22 mouse cellular contexts compared by ENCODE assay signal in the genomic region with DNA sequence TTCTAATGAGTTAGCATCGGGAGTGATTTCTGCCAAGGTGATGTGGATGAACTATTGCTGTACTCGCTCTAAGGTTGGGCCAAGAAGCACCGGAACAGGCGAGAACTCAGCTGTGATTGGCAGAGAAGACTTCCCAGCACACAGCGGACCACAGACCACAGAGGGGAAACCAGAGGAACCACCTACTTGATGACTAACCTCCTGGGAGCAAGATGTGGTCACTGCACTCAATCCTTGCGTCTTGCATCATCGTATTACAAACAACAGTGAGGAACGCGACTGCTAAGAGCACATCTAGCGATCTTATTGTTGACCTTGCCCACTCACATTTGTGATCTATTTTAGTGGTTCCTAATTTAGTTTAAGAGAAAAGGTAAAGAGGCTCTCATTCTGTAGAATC.
DNase-seq lines count a peak whose midpoint lies in the region; ATAC-seq and TF ChIP-seq lines count a peak whose summit lies in the region.
"Had no signal": no experiment of that assay in that cellular context is flagged by ENCODE, and none has a peak within 500 bp of the region (broad histone marks: within the 10 kb centered on the region; RNA-seq: fewer than 3 reads in every experiment).

No protein-coding gene starts in this region.

- H3K9me3 ChIP-seq in lung, postnatal 0 days (ENCODE audit: low read length): no peaks in the 10 kb centered on the region
- H3K9me3 ChIP-seq in forebrain, embryonic 15.5 days: no peaks in the 10 kb centered on the region
- H3K9me3 ChIP-seq: embryonic facial prominence, embryonic 12.5 days; forebrain, embryonic 13.5 days; hindbrain, embryonic 13.5 days had no signal

- TF ChIP-seq POLR2A in myocyte (IDR thresholded peaks at IDR 0.05; ENCODE audit: insufficient read length, low read depth): no peak

- H3ac ChIP-seq in myocyte (ENCODE audit: control insufficient read depth, insufficient read length): no peak overlapping the region

- no peak overlapping the region for H3K4me3 ChIP-seq in lung, postnatal 0 days (ENCODE audit: low read depth, low read length)
- no peak overlapping the region for H3K4me3 ChIP-seq in myocyte
- no peak overlapping the region for H3K4me3 ChIP-seq in forebrain, embryonic 15.5 days
- H3K4me3 ChIP-seq: embryonic facial prominence, embryonic 12.5 days; forebrain, embryonic 13.5 days; heart, embryonic 12.5 days; hindbrain, embryonic 13.5 days had no signal

- no peak for TF ChIP-seq EP300 in lung, postnatal 0 days (IDR thresholded peaks at IDR 0.05)

- no peak overlapping the region for H3K9ac ChIP-seq in lung, postnatal 0 days (replicated peaks; ENCODE audit: low read depth)
- H3K9ac ChIP-seq in forebrain, embryonic 15.5 days (replicated peaks): no peak overlapping the region
- H3K9ac ChIP-seq: embryonic facial prominence, embryonic 12.5 days; forebrain, embryonic 13.5 days; heart, embryonic 12.5 days; hindbrain, embryonic 13.5 days had no signal

- TF ChIP-seq CTCF in lung, postnatal 0 days (IDR thresholded peaks at IDR 0.05): no peak

- 70% methylated on average over 10 of the region's 10 CpGs for WGBS in lung, postnatal 0 days
- 96% methylated on average over 10 of the region's 10 CpGs for WGBS in forebrain, embryonic 15.5 days

- H3K79me2 ChIP-seq in myocyte (ENCODE audit: control insufficient read depth, insufficient read depth): no peaks in the 10 kb centered on the region

- no peak for DNase-seq in frontal cortex, postnatal 25 days (ENCODE audit: low spot score in 2 of 2)
- DNase-seq in lung, postnatal 0 days (ENCODE audit: low spot score): peak; percentile 15
- no peak for DNase-seq in lung, postnatal 36 days
- DNase-seq: adrenal gland, postnatal 25 days; cerebellum, adult 2 months; cerebellum, postnatal 10 days; embryo, embryonic 11 days; gastrocnemius, postnatal 10 days; heart, postnatal 36 days; kidney, adult 11 months had no signal

- H3K4me2 ChIP-seq in lung, postnatal 0 days (replicated peaks; ENCODE audit: low read depth, low read length): no peak overlapping the region
- peak overlapping the region; percentile 32 for H3K4me2 ChIP-seq in myocyte (ENCODE audit: low read depth)
- H3K4me2 ChIP-seq in forebrain, embryonic 15.5 days (replicated peaks): no peak overlapping the region
- H3K4me2 ChIP-seq: embryonic facial prominence, embryonic 12.5 days; forebrain, embryonic 13.5 days; heart, embryonic 12.5 days; hindbrain, embryonic 13.5 days had no signal

- no peak overlapping the region for H3K27ac ChIP-seq in lung, postnatal 0 days (ENCODE audit: low read length)
- H3K27ac ChIP-seq in forebrain, embryonic 15.5 days (replicated peaks): no peak overlapping the region
- H3K27ac ChIP-seq: embryonic facial prominence, embryonic 12.5 days; forebrain, embryonic 13.5 days; hindbrain, embryonic 13.5 days; hindbrain, postnatal 0 days had no signal

- ATAC-seq in frontal cortex, adult (ENCODE audit: low TSS enrichment): peak; percentile 14; the same call in 1 of the 2 replicates
- no peak; the same call in 1 of the 2 replicates for ATAC-seq in lung, postnatal 0 days
- peak; percentile 96 for ATAC-seq in granulocyte monocyte progenitor cell, adult 5-6 weeks (replicated peaks; ENCODE audit: poor library complexity, severe bottlenecking)
- no peak for ATAC-seq in megakaryocyte-erythroid progenitor cell, adult 5-6 weeks (replicated peaks; ENCODE audit: low FRiP score, low TSS enrichment, poor library complexity, severe bottlenecking)
- ATAC-seq in forebrain, embryonic 15.5 days (replicated peaks): no peak
- ATAC-seq: CD4-positive, CD25-positive, alpha-beta regulatory T cell, adult 4 months; forebrain, embryonic 13.5 days; hindbrain, postnatal 0 days had no signal

- H3K27me3 ChIP-seq in lung, postnatal 0 days (replicated peaks; ENCODE audit: insufficient read depth, low read length): no peaks in the 10 kb centered on the region
- H3K27me3 ChIP-seq in myocyte (ENCODE audit: control insufficient read depth, insufficient read depth, insufficient read length): no peaks in the 10 kb centered on the region
- no peaks in the 10 kb centered on the region for H3K27me3 ChIP-seq in forebrain, embryonic 15.5 days
- H3K27me3 ChIP-seq: embryonic facial prominence, embryonic 12.5 days; forebrain, embryonic 13.5 days; heart, embryonic 12.5 days; hindbrain, embryonic 13.5 days had no signal

- no peaks in the 10 kb centered on the region for H3K4me1 ChIP-seq in lung, postnatal 0 days (ENCODE audit: insufficient read depth, low read depth, low read length)
- H3K4me1 ChIP-seq in forebrain, embryonic 15.5 days: peaks cover 10% of the 10 kb centered on the region; the same call in 1 of the 2 replicates
- H3K4me1 ChIP-seq: embryonic facial prominence, embryonic 12.5 days; heart, embryonic 12.5 days had no signal

- no peaks in the 10 kb centered on the region for H3K36me3 ChIP-seq in lung, postnatal 0 days (ENCODE audit: insufficient read depth, low read length)
- no peaks in the 10 kb centered on the region for H3K36me3 ChIP-seq in myocyte (ENCODE audit: control insufficient read depth, insufficient read depth)
- H3K36me3 ChIP-seq in forebrain, embryonic 15.5 days: no peaks in the 10 kb centered on the region
- H3K36me3 ChIP-seq: embryonic facial prominence, embryonic 12.5 days; G1E; heart, embryonic 12.5 days; hindbrain, embryonic 13.5 days had no signal

TF ChIP-seq in myocyte, 11 proteins besides CTCF, POLR2A, EP300 and RAD21:
- peak; percentile 44; the same call in 1 of the 2 replicates for TF ChIP-seq CEBPB (IDR thresholded peaks at IDR 0.05; ENCODE audit: insufficient read depth, poor library complexity, severe bottlenecking)
- TF ChIP-seq REST (IDR thresholded peaks at IDR 0.05; ENCODE audit: insufficient read depth, insufficient read length): no peak
- TF ChIP-seq E2F4 (IDR thresholded peaks at IDR 0.05; ENCODE audit: insufficient read depth): no peak
- TF ChIP-seq MYOG (IDR thresholded peaks at IDR 0.05; ENCODE audit: control insufficient read depth in 1 of 3, insufficient read depth in 1 of 3, insufficient read length in 2 of 3, low read depth in 2 of 3): no peak
- TF ChIP-seq MAX (IDR thresholded peaks at IDR 0.05; ENCODE audit: low read depth): no peak

Comparison
In these comparisons a context has a peak if more than half of its experiments do, and no peak if none do; other contexts are left out.
1. ATAC-seq: peak in frontal cortex, adult (single experiment) and granulocyte monocyte progenitor cell, adult 5-6 weeks (single experiment); none in lung, postnatal 0 days (single experiment), megakaryocyte-erythroid progenitor cell, adult 5-6 weeks (single experiment) and forebrain, embryonic 15.5 days (single experiment).